Mouse (Mus musculus) cerebellum, postnatal 25 days (tissue): ENCODE measurements around the gene Hsdl1.

Source experiments
- DNase-seq, 2 experiments: peaks; one replicate each; pipeline ENCODE4 v3.0.0; 2021; ENCODE audit warnings: mixed read lengths in 2 of 2

The Hsdl1 gene

GRCm38 (mm10) chr8:119575366-119575726, 363 bp upstream of the Hsdl1 start:
- DNase-seq, result no peak

GRCm38 (mm10) chr8:119572411-119572810, 2.6 kb downstream of the Hsdl1 start:
- no peak for DNase-seq

- DNase-seq, result no peak
These were observed 3.8 kb downstream of the Hsdl1 start for GRCm38 (mm10) chr8:119571135-119571534.

GRCm38 (mm10) chr8:119569881-119570280, 5.1 kb downstream of the Hsdl1 start:
- no peak for DNase-seq

- no peak for DNase-seq
These were observed 6.0 kb downstream of the Hsdl1 start for GRCm38 (mm10) chr8:119568951-119569350.

GRCm38 (mm10) chr8:119568251-119568650, 6.7 kb downstream of the Hsdl1 start:
- no peak for DNase-seq

GRCm38 (mm10) chr8:119566367-119566766, 8.6 kb downstream of the Hsdl1 start:
- DNase-seq, result no peak

GRCm38 (mm10) chr8:119563849-119564251, 11.1 kb downstream of the Hsdl1 start:
- peak; percentile 50 to 54 for DNase-seq

GRCm38 (mm10) chr8:119559402-119559720, 15.6 kb downstream of the Hsdl1 start:
- DNase-seq, result no peak

GRCm38 (mm10) chr8:119558603-119559401, 16.2 kb downstream of the Hsdl1 start, which contains the start of gene Mbtps1:
Gene Mbtps1, minus strand, starts transcription at chr8:119558735.
- DNase-seq, result peak; percentile 99

GRCm38 (mm10) chr8:119557821-119558602, 17.0 kb downstream of the Hsdl1 start:
- peak in 1 of 2 experiments; percentile 90 for DNase-seq

- DNase-seq, result no peak
These were observed 17.9 kb downstream of the Hsdl1 start for GRCm38 (mm10) chr8:119557132-119557531.

GRCm38 (mm10) chr8:119555861-119556260, 19.1 kb downstream of the Hsdl1 start:
- DNase-seq, result no peak

- DNase-seq, result no peak
These were observed 22.0 kb downstream of the Hsdl1 start for GRCm38 (mm10) chr8:119552967-119553366.

GRCm38 (mm10) chr8:119548560-119549113, 26.3 kb downstream of the Hsdl1 start:
- no peak for DNase-seq

- no peak for DNase-seq
These were observed 27.8 kb downstream of the Hsdl1 start for GRCm38 (mm10) chr8:119547019-119547691.

GRCm38 (mm10) chr8:119545791-119546190, 29.2 kb downstream of the Hsdl1 start:
- DNase-seq, result no peak

GRCm38 (mm10) chr8:119545180-119545579, 29.8 kb downstream of the Hsdl1 start:
- DNase-seq, result no peak

- DNase-seq, result no peak
These were observed 30.4 kb downstream of the Hsdl1 start for GRCm38 (mm10) chr8:119544606-119545005.

GRCm38 (mm10) chr8:119531973-119532372, 43.0 kb downstream of the Hsdl1 start:
- DNase-seq, result no peak

GRCm38 (mm10) chr8:119531397-119531796, 43.6 kb downstream of the Hsdl1 start:
- no peak for DNase-seq

- no peak for DNase-seq
These were observed 44.0 kb downstream of the Hsdl1 start for GRCm38 (mm10) chr8:119530937-119531336.

GRCm38 (mm10) chr8:119528762-119529161, 46.2 kb downstream of the Hsdl1 start:
- no peak for DNase-seq
